8 mouse cellular contexts compared by ENCODE assay signal in genomic region chr4:86053487-86054237, GRCm38 (mm10).
DNase-seq lines count a peak whose midpoint lies in the region; ATAC-seq lines count a peak whose summit lies in the region.

No protein-coding gene starts in this region.

- H3K9me3 ChIP-seq in forebrain, embryonic 15.5 days = no peaks in the 10 kb centered on the region
- H3K9me3 ChIP-seq in liver, embryonic 13.5 days (replicated peaks) = no peaks in the 10 kb centered on the region

- WGBS in forebrain, embryonic 15.5 days = under 1% methylated on average over 20 of the region's 20 CpGs
- 1% methylated on average over 20 of the region's 20 CpGs for WGBS in liver, embryonic 13.5 days (ENCODE audit: insufficient replicate concordance)

- no peaks in the 10 kb centered on the region for H3K27me3 ChIP-seq in forebrain, embryonic 15.5 days
- H3K27me3 ChIP-seq in liver, embryonic 13.5 days = 0 out of 2 replicates have a peak, but pooled peaks cover 3% of the 10 kb centered on the region

- peak; percentile 13 for DNase-seq in cerebellum, adult 8-10 months
- DNase-seq in heart, postnatal 14 days = peak; percentile 36 to 56
- peak; percentile 74 to 85 for DNase-seq in kidney, postnatal 4 days
- no peak for DNase-seq in liver, embryonic 13.5 days
- peak; percentile 82 for DNase-seq in neural tube, embryonic 10.5 days (ENCODE audit: extremely low spot score, low spot score)
- DNase-seq in urinary bladder, adult 2 months (ENCODE audit: low spot score) = peak; percentile 38

- intact Hi-C loops in heart, postnatal 14 days (cut with DNase I) = loop anchor here (5.0 kb wide), 1 partner anchor 429 kb away; no protein-coding TSS in a partner anchor

- H3K4me1 ChIP-seq in forebrain, embryonic 15.5 days = peaks cover 10% of the 10 kb centered on the region
- H3K4me1 ChIP-seq in liver, embryonic 13.5 days (replicated peaks) = no peaks in the 10 kb centered on the region

- peak; percentile 99 for ATAC-seq in forebrain, embryonic 15.5 days (replicated peaks)
- ATAC-seq in liver, embryonic 13.5 days (ENCODE audit: low read depth) = peak; percentile 85
- ATAC-seq in inflammation-experienced regulatory T-cells, adult 6 months = no peak

- peak overlapping the region; percentile 55 for H3K4me2 ChIP-seq in forebrain, embryonic 15.5 days (replicated peaks)
- peak overlapping the region; percentile 63 for H3K4me2 ChIP-seq in liver, embryonic 13.5 days

- H3K36me3 ChIP-seq in forebrain, embryonic 15.5 days = no peaks in the 10 kb centered on the region
- no peaks in the 10 kb centered on the region for H3K36me3 ChIP-seq in liver, embryonic 13.5 days

- H3K27ac ChIP-seq in forebrain, embryonic 15.5 days (replicated peaks) = peak overlapping the region; percentile 47
- no peak overlapping the region for H3K27ac ChIP-seq in liver, embryonic 13.5 days

- peak overlapping the region; percentile 47 for H3K4me3 ChIP-seq in forebrain, embryonic 15.5 days
- peak overlapping the region; percentile 37 for H3K4me3 ChIP-seq in liver, embryonic 13.5 days (replicated peaks)

- H3K9ac ChIP-seq in forebrain, embryonic 15.5 days (replicated peaks) = peak overlapping the region; percentile 38
- H3K9ac ChIP-seq in liver, embryonic 13.5 days = peak overlapping the region; percentile 26; the same call in 1 of the 2 replicates
